25 mouse cellular contexts compared by ENCODE assay signal in the genomic region with DNA sequence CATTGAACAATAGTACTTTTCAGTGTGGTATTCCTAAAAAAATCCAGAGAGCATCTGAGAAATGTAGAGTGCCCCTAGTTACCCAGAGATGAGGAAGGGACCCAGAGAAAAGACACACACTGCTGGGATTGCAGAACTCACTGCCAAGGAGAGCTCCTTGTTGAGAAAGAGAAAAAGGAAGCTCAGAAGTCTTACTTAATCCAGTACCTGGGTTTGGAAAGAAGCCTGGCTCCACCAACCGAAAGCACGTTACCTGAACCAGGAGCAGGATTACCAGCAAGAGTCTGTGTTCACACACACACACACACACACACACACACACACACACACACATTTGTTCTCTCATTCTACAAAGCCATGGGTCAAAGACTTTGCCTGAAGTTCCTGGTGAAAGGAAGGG. TPM values are rescaled to one million over a fixed set of nuclear protein-coding genes. Genes with fewer than 3 reads are reported as not detected.
DNase-seq lines count a peak whose midpoint lies in the region; ATAC-seq and TF ChIP-seq lines count a peak whose summit lies in the region.
"Had no signal": no experiment of that assay in that cellular context is flagged by ENCODE, and none has a peak within 500 bp of the region (broad histone marks: within the 10 kb centered on the region; RNA-seq: fewer than 3 reads in every experiment).

No protein-coding gene starts in this region.

- H3K9ac ChIP-seq in lung, postnatal 0 days (replicated peaks; ENCODE audit: low read depth): no peak overlapping the region
- H3K9ac ChIP-seq: embryonic facial prominence, embryonic 12.5 days; forebrain, embryonic 12.5 days had no signal

- WGBS in lung, postnatal 0 days: 94% methylated on average over 2 of the region's 2 CpGs

- no peaks in the 10 kb centered on the region for H3K27me3 ChIP-seq in lung, postnatal 0 days (replicated peaks; ENCODE audit: insufficient read depth, low read length)
- H3K27me3 ChIP-seq: embryonic facial prominence, embryonic 12.5 days; forebrain, embryonic 12.5 days had no signal

- DNase-seq in gonadal fat pad, adult 2 months (ENCODE audit: low read depth): peak; percentile 85
- no peak for DNase-seq in adrenal gland, adult 18-20 months (ENCODE audit: low spot score in 2 of 2)
- DNase-seq in lung, postnatal 0 days (ENCODE audit: low spot score): no peak
- no peak for DNase-seq in kidney, adult 8-10 months
- DNase-seq: adrenal gland, adult 8-10 months; adrenal gland, postnatal 14 days; adrenal gland, postnatal 36 days; cerebellum, adult 11-12 months; cerebellum, adult 2 months; cerebellum, adult 9-10 months; cerebellum, postnatal 10 days; cerebellum, postnatal 25 days had no signal

- peak; percentile 96 for ATAC-seq in megakaryocyte, adult 5-6 weeks (ENCODE audit: poor library complexity, severe bottlenecking)
- ATAC-seq in neutrophil, adult 5-6 weeks (ENCODE audit: extremely low read depth, insufficient number of reproducible peaks, low FRiP score, poor library complexity, severe bottlenecking): peak; percentile 86
- no peak for ATAC-seq in lung, postnatal 0 days
- ATAC-seq: forebrain, embryonic 14.5 days; forebrain, embryonic 16.5 days had no signal

- no peak for TF ChIP-seq EP300 in lung, postnatal 0 days (IDR thresholded peaks at IDR 0.05)

- H3K36me3 ChIP-seq in lung, postnatal 0 days (ENCODE audit: insufficient read depth, low read length): no peaks in the 10 kb centered on the region
- H3K36me3 ChIP-seq: embryonic facial prominence, embryonic 10.5 days; embryonic facial prominence, embryonic 12.5 days; forebrain, embryonic 10.5 days; forebrain, embryonic 12.5 days had no signal

- no peak overlapping the region for H3K4me3 ChIP-seq in lung, postnatal 0 days (ENCODE audit: low read depth, low read length)
- H3K4me3 ChIP-seq: embryonic facial prominence, embryonic 10.5 days; embryonic facial prominence, embryonic 12.5 days; forebrain, embryonic 10.5 days; forebrain, embryonic 12.5 days had no signal

- H3K4me2 ChIP-seq in lung, postnatal 0 days (replicated peaks; ENCODE audit: low read depth, low read length): no peak overlapping the region
- H3K4me2 ChIP-seq: embryonic facial prominence, embryonic 12.5 days; forebrain, embryonic 12.5 days had no signal

- H3K9me3 ChIP-seq in lung, postnatal 0 days (ENCODE audit: low read length): no peaks in the 10 kb centered on the region
- H3K9me3 ChIP-seq: embryonic facial prominence, embryonic 10.5 days; embryonic facial prominence, embryonic 12.5 days; forebrain, embryonic 10.5 days; forebrain, embryonic 12.5 days had no signal

- no peaks in the 10 kb centered on the region for H3K4me1 ChIP-seq in lung, postnatal 0 days (ENCODE audit: insufficient read depth, low read depth, low read length)
- H3K4me1 ChIP-seq: embryonic facial prominence, embryonic 10.5 days; embryonic facial prominence, embryonic 12.5 days; forebrain, embryonic 10.5 days; forebrain, embryonic 12.5 days had no signal

- no peak overlapping the region for H3K27ac ChIP-seq in lung, postnatal 0 days (ENCODE audit: low read length)
- H3K27ac ChIP-seq: embryonic facial prominence, embryonic 10.5 days; embryonic facial prominence, embryonic 12.5 days; forebrain, embryonic 10.5 days; forebrain, embryonic 12.5 days had no signal

- no peak for TF ChIP-seq CTCF in lung, postnatal 0 days (IDR thresholded peaks at IDR 0.05)

RNA-seq across cellular contexts. Expression of a gene that starts 14.2 kb away (rescaled TPM):
- polyA plus RNA-seq in gonadal fat pad, adult 2 months (2012; rRNA removed): not detected in 2 replicates
- not detected in 2 replicates for total RNA-seq in megakaryocyte, adult 5-6 weeks (2015)
- 0.29 TPM in 1 of 2 replicates, not detected in the other for total RNA-seq in megakaryocyte, adult 5-6 weeks (2017)
- total RNA-seq in neutrophil, adult 5-6 weeks (2017): 0.37 TPM in 1 of 2 replicates, not detected in the other
- not detected for total RNA-seq in adrenal gland, adult 18-20 months (2021)
- not detected in 2 replicates for polyA plus RNA-seq in lung, postnatal 0 days (2015; fragmentation: Nextera tagmentation; extraction: Ambion mirVana)
- total RNA-seq: adrenal gland, adult 8-10 months; adrenal gland, postnatal 14 days; adrenal gland, postnatal 36 days; ES-E14; MEL had no signal
- polyA plus RNA-seq: C2C12; cerebellum, adult 2 months; cortical plate, adult 2 months; embryonic facial prominence, embryonic 10.5 days; embryonic facial prominence, embryonic 12.5 days; embryonic facial prominence, embryonic 14.5 days; forebrain, embryonic 10.5 days; forebrain, embryonic 12.5 days; forebrain, embryonic 14.5 days had no signal
